Mouse (Mus musculus) heart, postnatal 0 days (tissue): Measurements from ENCODE around the gene Nes.

ENCODE experiments used
- CTCF ChIP-seq: IDR thresholded peaks from 2 replicates; pipeline ENCODE4 v1.5.1; 2016; ENCODE audit warnings: antibody characterized with exemption, control low read depth, low read depth
- EP300 ChIP-seq: IDR thresholded peaks from 2 replicates; pipeline ENCODE4 v1.6.1; 2016; ENCODE audit warnings: antibody characterized with exemption, low read depth

DNA sequence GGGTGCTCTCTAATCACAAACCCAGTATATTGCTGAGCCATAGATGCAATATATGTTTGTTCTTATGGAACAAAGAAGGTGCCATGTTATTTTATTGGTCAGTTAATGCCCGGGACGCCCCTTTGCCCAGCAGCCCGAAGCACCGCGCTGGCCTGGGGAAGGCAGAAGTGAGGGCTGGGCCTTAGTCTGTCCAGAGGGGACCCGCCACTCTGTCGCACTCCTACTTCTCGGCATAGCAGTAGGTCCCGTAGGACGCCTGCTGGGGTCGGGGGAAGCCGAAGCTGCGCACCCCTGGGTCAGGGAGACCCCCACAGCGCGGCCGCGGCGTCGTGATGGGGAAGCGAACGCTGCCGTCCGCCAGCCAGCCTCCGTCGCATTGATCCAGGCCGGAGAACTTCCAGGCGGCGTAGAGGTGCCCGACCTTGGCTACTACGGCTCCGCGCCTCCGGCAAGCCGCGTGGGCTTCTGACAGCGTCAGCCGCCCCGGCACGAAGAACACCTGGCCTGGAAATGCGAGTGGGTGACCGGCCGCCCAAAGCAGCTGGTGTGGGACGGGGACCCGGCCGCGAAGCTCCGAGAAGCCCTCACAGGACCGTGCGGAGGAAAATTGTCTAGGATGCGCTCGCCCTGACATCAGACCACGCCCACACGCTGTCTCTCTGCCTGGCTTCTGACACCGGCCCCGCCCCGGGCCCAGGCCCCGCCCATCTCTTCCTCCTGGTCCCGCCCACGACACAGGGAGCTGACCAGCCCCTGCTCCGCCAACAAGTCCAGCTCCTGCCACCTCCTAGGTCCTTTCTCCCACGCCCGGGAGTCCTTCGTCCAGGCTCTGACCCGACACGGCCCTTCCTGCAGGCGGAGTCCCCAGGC is 51.7 kb downstream of the Nes start:
- TF ChIP-seq EP300 (no peak), CTCF (no peak)
